Mouse (Mus musculus) midbrain, embryonic 13.5 days (tissue): Measurements from ENCODE around the gene Kmt2c. TPM values are rescaled to one million over a fixed set of nuclear protein-coding genes. Genes with fewer than 3 reads are reported as not detected.

ENCODE experiments used
- ATAC-seq: fragments of 200-750 bp; cut with Nextera tagmentation; 2 replicates; pipeline ENCODE4 v1.8.0; 2017; ENCODE audit warnings: mild to moderate bottlenecking, moderate TSS enrichment, moderate library complexity
- H3K27ac ChIP-seq: fragments of 300-500 bp; sonication (generic); 2 replicates; pipeline ENCODE4 v1.5.1; 2015; ENCODE audit warnings: inconsistent platforms, mild to moderate bottlenecking, moderate library complexity
- H3K27me3 ChIP-seq: fragments of 300-500 bp; sonication (generic); 2 replicates; pipeline ENCODE4 v1.6.1; 2015; ENCODE audit warnings: mild to moderate bottlenecking, inconsistent platforms
- H3K36me3 ChIP-seq: fragments of 300-500 bp; sonication (generic); 2 replicates; pipeline ENCODE4 v1.6.1; 2015; ENCODE audit warnings: mild to moderate bottlenecking, inconsistent platforms
- H3K4me1 ChIP-seq: fragments of 300-500 bp; sonication (generic); replicated peaks from 2 replicates; pipeline ENCODE4 v1.6.1; 2015; ENCODE audit warnings: inconsistent platforms
- H3K4me2 ChIP-seq: fragments of 300-500 bp; sonication (generic); replicated peaks from 2 replicates; pipeline ENCODE4 v1.6.1; 2015; ENCODE audit warnings: moderate library complexity, mild to moderate bottlenecking, inconsistent platforms
- H3K4me3 ChIP-seq: fragments of 300-500 bp; sonication (generic); replicated peaks from 2 replicates; pipeline ENCODE4 v1.5.1; 2015; ENCODE audit warnings: mild to moderate bottlenecking, inconsistent platforms
- H3K9ac ChIP-seq: fragments of 300-500 bp; sonication (generic); replicated peaks from 2 replicates; pipeline ENCODE4 v1.6.1; 2015; ENCODE audit warnings: mild to moderate bottlenecking, inconsistent platforms
- H3K9me3 ChIP-seq: fragments of 300-500 bp; sonication (generic); 2 replicates; pipeline ENCODE4 v1.6.1; 2016; ENCODE audit warnings: mild to moderate bottlenecking, inconsistent platforms
- WGBS: fragments of 180-500 bp; shearing (Covaris S2); methylation state at CpG from one replicate; pipeline ENCODE4 v1.1.7; 2015; 5-methylcytosine and 5-hydroxymethylcytosine counted together
- polyA plus RNA-seq: library from polyadenylated mRNA; unstranded; fragments of >200 nt; fragmentation: Nextera tagmentation; extraction: Ambion mirVana; gene quantifications from 2 replicates; pipeline ENCODE4 v1.2.1, GENCODE M21; 2015

Gene Kmt2c
- polyA plus RNA-seq, 1 experiment from 2014 or later = 23.5 TPM

DNA sequence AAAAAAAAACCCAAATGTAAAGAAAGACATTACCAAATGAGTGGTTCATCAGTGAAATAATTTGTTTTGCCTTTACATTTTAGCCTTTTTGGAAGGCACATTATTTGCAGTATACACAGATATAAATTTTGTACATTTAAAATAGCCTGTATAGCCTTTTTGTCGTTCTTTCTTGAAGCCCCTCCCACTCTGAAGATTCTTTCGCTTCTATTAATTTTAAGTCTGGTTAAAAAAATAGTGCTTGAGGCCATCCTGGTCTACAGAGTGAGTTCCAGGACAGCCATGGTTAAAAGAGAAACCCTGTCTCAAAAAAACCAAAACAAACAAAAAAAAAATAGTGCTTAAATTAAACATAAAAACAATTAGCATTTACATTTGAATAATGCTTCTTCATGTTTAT lies 32.0 kb upstream of the Kmt2c start:
- Histone ChIP-seq H3K36me3 (no peaks in the 10 kb centered on the region), H3K4me1 (peaks cover 5% of the 10 kb centered on the region; the same call in 1 of the 2 replicates), H3K9ac (peak overlapping the region; percentile 78; the same call in 1 of the 2 replicates), H3K27me3 (no peaks in the 10 kb centered on the region), H3K9me3 (no peaks in the 10 kb centered on the region), H3K4me3 (peak overlapping the region; percentile 68), H3K27ac (peak overlapping the region; percentile 98), H3K4me2 (peak overlapping the region; percentile 65)
- 24% methylated on average over 2 of the region's 2 CpGs for WGBS
- ATAC-seq = no peak

- peak; percentile 100 for ATAC-seq
- H3K9me3 ChIP-seq = no peaks in the 10 kb centered on the region
- peak overlapping the region; percentile 68 for H3K4me3 ChIP-seq
- H3K9ac ChIP-seq = peak overlapping the region; percentile 78
- WGBS = under 1% methylated on average over 67 of the region's 87 CpGs
- peaks cover 5% of the 10 kb centered on the region; the same call in 1 of the 2 replicates for H3K4me1 ChIP-seq
- H3K36me3 ChIP-seq = no peaks in the 10 kb centered on the region
- no peaks in the 10 kb centered on the region for H3K27me3 ChIP-seq
- peak overlapping the region; percentile 98 for H3K27ac ChIP-seq
- H3K4me2 ChIP-seq = peak overlapping the region; percentile 65
Observed at GRCm38 (mm10) chr5:25529529-25530421, 31.2 kb upstream of the Kmt2c start.

DNA sequence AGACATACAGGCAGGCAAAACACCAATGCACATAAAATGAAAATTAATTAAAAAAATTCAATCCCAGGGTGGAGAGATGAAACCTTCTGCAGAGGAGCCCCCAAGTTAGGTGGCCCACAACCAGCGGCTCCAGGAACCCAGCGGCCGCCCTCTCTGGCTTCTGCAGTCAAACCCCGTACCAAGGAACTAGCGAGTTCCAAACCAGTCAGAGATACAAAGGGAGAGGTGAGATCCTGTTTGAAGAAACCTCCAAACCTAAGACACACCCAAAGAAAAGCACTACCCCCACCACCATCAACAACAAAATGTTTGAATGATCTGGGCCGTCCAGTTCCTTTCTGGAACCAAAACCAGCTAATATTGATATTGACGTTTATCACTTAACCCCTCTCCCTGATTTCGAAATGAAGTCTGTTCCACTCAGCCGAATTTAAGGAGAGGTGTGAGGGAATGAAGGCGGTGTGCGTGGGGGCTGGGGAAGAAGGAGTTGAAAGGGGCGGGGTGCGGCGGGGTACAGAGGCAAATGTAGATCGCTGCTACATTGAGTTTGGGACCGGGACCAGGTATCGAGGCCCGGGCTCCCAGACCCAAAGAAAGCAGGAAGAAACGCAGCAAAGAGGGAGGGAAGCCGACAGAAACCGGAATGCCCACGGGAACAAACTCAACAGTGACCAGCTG lies 30.4 kb upstream of the Kmt2c start:
- H3K36me3 ChIP-seq = no peaks in the 10 kb centered on the region
- peak overlapping the region; percentile 50 for H3K9ac ChIP-seq
- H3K9me3 ChIP-seq = no peaks in the 10 kb centered on the region
- peaks cover 5% of the 10 kb centered on the region; the same call in 1 of the 2 replicates for H3K4me1 ChIP-seq
- peak; percentile 65; the same call in 1 of the 2 replicates for ATAC-seq
- 12% methylated on average over 22 of the region's 22 CpGs for WGBS
- H3K4me3 ChIP-seq = peak overlapping the region; percentile 68
- H3K27me3 ChIP-seq = no peaks in the 10 kb centered on the region
- peak overlapping the region; percentile 61 for H3K27ac ChIP-seq
- H3K4me2 ChIP-seq = peak overlapping the region; percentile 65

DNA sequence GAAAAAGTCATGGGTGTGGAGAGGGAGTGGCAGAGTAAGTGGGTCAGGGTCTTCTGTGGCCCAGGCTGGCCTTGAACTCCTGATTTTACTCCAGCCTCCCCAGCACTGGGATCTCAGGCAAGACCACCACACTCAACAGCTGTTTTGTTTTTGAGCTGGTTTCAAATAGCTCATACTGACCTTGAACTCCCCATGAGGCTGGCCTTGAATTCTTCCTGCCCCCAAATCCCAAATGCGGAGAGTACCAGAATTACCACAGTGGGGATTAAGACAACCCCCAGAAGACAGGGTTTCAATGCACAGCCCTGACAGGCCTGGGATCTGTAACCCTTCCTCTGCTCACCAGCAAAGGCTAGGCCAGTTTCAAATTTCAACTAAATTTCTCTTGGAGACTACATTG lies 29.4 kb upstream of the Kmt2c start:
- no peak for ATAC-seq
- Histone ChIP-seq H3K27me3 (no peaks in the 10 kb centered on the region), H3K27ac (no peak overlapping the region), H3K9ac (no peak overlapping the region), H3K9me3 (no peaks in the 10 kb centered on the region), H3K4me2 (no peak overlapping the region), H3K4me3 (no peak overlapping the region), H3K4me1 (peaks cover 5% of the 10 kb centered on the region; the same call in 1 of the 2 replicates), H3K36me3 (no peaks in the 10 kb centered on the region)
- 57% methylated on average over 1 of the region's 1 CpGs for WGBS

DNA sequence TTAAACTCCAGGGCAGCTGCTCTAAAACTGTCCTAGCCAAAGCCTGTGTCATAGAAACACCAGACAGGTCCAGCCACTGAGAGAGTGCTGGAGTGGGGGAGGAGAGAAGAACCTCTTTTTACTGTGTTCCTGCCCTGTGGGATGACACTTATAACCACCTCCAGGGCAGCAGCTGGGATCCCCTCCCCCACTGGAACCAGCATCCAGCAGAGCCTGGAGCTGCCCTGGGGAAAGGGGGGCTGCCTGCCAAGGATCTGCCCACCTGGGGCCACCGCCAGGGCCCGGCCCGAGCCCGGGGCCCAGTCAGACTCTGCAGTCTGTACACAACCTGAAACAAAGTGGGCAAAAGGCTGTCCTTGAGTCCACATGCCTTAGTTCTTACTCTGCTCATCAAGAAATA lies 28.3 kb upstream of the Kmt2c start:
- H3K27ac ChIP-seq = no peak overlapping the region
- H3K9me3 ChIP-seq = no peaks in the 10 kb centered on the region
- no peak overlapping the region for H3K9ac ChIP-seq
- no peak for ATAC-seq
- no peak overlapping the region for H3K4me3 ChIP-seq
- 40% methylated on average over 4 of the region's 4 CpGs for WGBS
- H3K27me3 ChIP-seq = no peaks in the 10 kb centered on the region
- H3K36me3 ChIP-seq = no peaks in the 10 kb centered on the region
- peaks cover 5% of the 10 kb centered on the region; the same call in 1 of the 2 replicates for H3K4me1 ChIP-seq
- no peak overlapping the region for H3K4me2 ChIP-seq

DNA sequence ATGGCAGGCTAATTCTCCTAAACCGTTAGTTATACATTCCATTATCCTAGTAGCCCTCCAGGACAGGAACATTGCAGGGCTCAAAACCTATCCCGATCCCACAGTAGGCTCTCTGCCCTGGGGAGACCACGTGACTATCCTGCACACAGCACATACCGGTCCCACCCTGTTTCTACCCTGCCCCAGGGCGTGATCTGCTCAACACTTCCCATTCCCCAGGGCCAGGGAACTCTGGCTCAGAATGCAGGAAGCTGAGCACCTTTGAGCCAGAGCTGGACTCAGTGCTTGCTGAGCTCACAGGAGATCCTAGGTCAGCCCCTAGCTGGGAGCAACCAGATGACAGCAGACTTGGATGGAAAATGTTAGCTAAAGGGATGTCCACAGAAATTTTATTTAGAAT lies 27.5 kb upstream of the Kmt2c start:
- WGBS = 52% methylated on average over 5 of the region's 5 CpGs
- Histone ChIP-seq H3K4me3 (no peak overlapping the region), H3K27me3 (no peaks in the 10 kb centered on the region), H3K9ac (no peak overlapping the region), H3K9me3 (no peaks in the 10 kb centered on the region), H3K36me3 (no peaks in the 10 kb centered on the region), H3K4me1 (peaks cover 5% of the 10 kb centered on the region; the same call in 1 of the 2 replicates), H3K4me2 (no peak overlapping the region), H3K27ac (no peak overlapping the region)
- ATAC-seq = no peak

DNA sequence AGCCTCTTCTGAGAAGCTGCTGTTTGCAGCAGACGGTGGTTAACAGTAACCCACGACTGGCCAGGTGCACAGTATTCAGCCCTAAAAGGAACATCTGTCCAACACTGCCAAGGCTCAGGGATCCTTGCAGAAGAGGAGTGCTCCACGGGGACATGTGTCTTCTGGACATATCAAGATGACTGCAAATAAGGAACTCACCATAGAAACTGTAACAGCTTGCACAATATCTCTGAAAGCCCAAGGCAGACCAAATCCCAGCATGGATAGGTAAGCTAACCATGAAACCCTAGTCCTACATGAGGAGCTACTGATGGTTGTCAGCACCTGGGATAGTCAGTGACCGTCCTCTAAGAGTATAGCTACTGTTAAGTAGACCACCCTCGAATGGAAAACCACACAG lies 22.9 kb upstream of the Kmt2c start:
- no peak overlapping the region for H3K9ac ChIP-seq
- ATAC-seq = no peak
- no peaks in the 10 kb centered on the region for H3K4me1 ChIP-seq
- no peak overlapping the region for H3K4me2 ChIP-seq
- no peaks in the 10 kb centered on the region for H3K9me3 ChIP-seq
- H3K27me3 ChIP-seq = no peaks in the 10 kb centered on the region
- WGBS = 88% methylated on average over 5 of the region's 5 CpGs
- no peak overlapping the region for H3K27ac ChIP-seq
- no peak overlapping the region for H3K4me3 ChIP-seq
- no peaks in the 10 kb centered on the region for H3K36me3 ChIP-seq

GRCm38 (mm10) chr5:25519820-25520219 lies 21.2 kb upstream of the Kmt2c start:
- no peak overlapping the region for H3K4me2 ChIP-seq
- ATAC-seq = no peak
- no peak overlapping the region for H3K27ac ChIP-seq
- H3K27me3 ChIP-seq = no peaks in the 10 kb centered on the region
- H3K9ac ChIP-seq = no peak overlapping the region
- no peaks in the 10 kb centered on the region for H3K36me3 ChIP-seq
- WGBS = 80% methylated on average over 3 of the region's 3 CpGs
- no peaks in the 10 kb centered on the region for H3K4me1 ChIP-seq
- no peak overlapping the region for H3K4me3 ChIP-seq
- H3K9me3 ChIP-seq = no peaks in the 10 kb centered on the region

DNA sequence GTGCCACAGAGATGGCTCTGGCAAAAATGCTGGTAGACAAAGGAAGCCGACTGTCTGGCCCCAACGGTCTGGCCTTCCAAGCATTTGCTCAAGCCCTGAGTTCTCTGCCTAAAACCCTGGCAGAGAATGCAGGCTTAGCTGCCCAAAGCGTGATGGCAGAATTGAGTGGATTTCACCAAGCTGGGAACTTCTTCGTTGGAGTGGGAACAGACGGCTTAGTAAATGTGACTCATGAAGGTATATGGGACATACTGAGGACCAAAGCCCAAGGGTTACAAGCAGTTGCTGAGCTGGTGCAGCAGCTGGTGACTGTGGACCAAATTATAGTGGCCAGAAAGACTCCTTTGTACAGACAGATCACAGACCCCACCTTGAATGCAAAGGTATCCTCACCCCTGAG lies 19.0 kb upstream of the Kmt2c start:
- H3K9ac ChIP-seq = no peak overlapping the region
- no peak overlapping the region for H3K4me3 ChIP-seq
- no peaks in the 10 kb centered on the region for H3K27me3 ChIP-seq
- H3K27ac ChIP-seq = no peak overlapping the region
- H3K4me1 ChIP-seq = no peaks in the 10 kb centered on the region
- no peak overlapping the region for H3K4me2 ChIP-seq
- no peaks in the 10 kb centered on the region for H3K36me3 ChIP-seq
- no peak for ATAC-seq
- H3K9me3 ChIP-seq = no peaks in the 10 kb centered on the region
- 87% methylated on average over 5 of the region's 5 CpGs for WGBS

- no peak overlapping the region for H3K4me3 ChIP-seq
- WGBS = 93% methylated on average over 11 of the region's 11 CpGs
Observed at GRCm38 (mm10) chr5:25516301-25516895, 17.8 kb upstream of the Kmt2c start.

GRCm38 (mm10) chr5:25515767-25516166 lies 17.2 kb upstream of the Kmt2c start, which contains the start of gene Cct8l1:
Gene Cct8l1, plus strand, starts transcription at chr5:25516067.
- ATAC-seq = no peak
- Histone ChIP-seq H3K4me2 (no peak within 1 kb of the TSS), H3K27me3 (no peaks in the 10 kb centered on the region)

More at GRCm38 (mm10) chr5:25516301-25516895, 17.8 kb upstream of the Kmt2c start:
- Histone ChIP-seq H3K27ac (no peak overlapping the region), H3K4me1 (no peaks in the 10 kb centered on the region), H3K36me3 (no peaks in the 10 kb centered on the region), H3K4me2 (no peak overlapping the region), H3K27me3 (no peaks in the 10 kb centered on the region), H3K9ac (no peak overlapping the region), H3K9me3 (no peaks in the 10 kb centered on the region)
- ATAC-seq = no peak

DNA sequence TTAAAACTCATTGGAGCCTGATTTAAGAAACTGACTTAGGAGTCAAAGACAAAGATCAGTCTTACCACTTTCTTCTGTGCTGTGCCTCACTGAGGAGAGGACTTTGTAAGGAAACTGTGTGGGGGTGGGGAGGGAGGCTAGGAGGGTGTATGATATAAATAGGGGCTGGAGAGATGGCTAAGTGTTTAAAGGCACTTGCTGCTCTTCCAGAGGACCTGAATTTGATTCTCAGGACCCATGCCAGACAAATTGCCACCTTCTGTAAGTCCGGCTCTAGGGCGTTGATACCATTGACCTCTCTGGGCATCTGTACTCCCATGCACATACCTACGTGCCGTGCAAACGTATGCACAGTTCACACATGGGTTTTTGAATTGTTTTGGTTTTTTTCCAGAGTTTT lies 7.5 kb upstream of the Kmt2c start:
- no peak for ATAC-seq
- H3K9me3 ChIP-seq = no peaks in the 10 kb centered on the region
- no peak overlapping the region for H3K4me2 ChIP-seq
- no peak overlapping the region for H3K9ac ChIP-seq
- no peak overlapping the region for H3K4me3 ChIP-seq
- no peaks in the 10 kb centered on the region for H3K4me1 ChIP-seq
- no peaks in the 10 kb centered on the region for H3K36me3 ChIP-seq
- H3K27me3 ChIP-seq = no peaks in the 10 kb centered on the region
- 94% methylated on average over 5 of the region's 5 CpGs for WGBS
- H3K27ac ChIP-seq = no peak overlapping the region

More at GRCm38 (mm10) chr5:25515767-25516166, 17.2 kb upstream of the Kmt2c start, which contains the start of gene Cct8l1:
- Histone ChIP-seq H3K36me3 (no peaks in the 10 kb centered on the region), H3K9me3 (no peaks in the 10 kb centered on the region), H3K27ac (no peak within 1 kb of the TSS), H3K4me3 (no peak within 1 kb of the TSS), H3K4me1 (no peaks in the 10 kb centered on the region), H3K9ac (no peak within 1 kb of the TSS)
- 92% methylated on average over 5 of the region's 5 CpGs for WGBS
